Mouse (Mus musculus): ENCODE results near the gene Opa3.

GRCm38 (mm10) chr7:19255395-19255794, 27.3 kb downstream of the Opa3 start:
- TF ChIP-seq CTCF (IDR thresholded peaks at IDR 0.05; ENCODE audit: low read depth) (no peak), EP300 (optimal IDR thresholded peaks at IDR 0.05) (no peak)
